Mouse (Mus musculus) urinary bladder, postnatal 14 days (tissue): Measurements from ENCODE around the gene Ltbp1.
A peak's percentile ranks its signal among the peaks of the same experiment; 100 is the strongest.

Experiments
- DNase-seq: peaks from one replicate; pipeline ENCODE4 v3.0.0; 2021; ENCODE audit warnings: low spot score

Gene Ltbp1

DNA sequence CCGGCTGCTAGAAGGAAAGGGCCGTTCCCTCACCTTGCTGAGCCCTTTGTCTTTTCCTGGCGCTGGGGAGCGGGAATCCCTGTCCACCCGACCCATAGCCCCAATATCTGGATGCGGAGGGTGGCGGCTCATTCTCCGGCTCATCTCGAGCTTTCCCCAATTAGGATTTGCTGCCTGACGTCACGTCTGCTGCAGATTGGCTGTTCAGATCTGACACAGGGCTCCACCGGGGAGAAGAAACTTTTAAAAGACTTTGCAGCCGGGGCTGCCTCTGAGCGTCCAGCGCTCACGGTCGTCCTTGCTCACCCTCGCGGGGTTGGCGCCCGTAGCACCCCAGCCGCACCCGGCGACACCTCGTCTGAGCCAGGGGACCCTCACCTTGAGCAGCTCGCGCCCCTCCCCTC lies at the start of gene Ltbp1:
Gene Ltbp1, plus strand, starts transcription at position 288 of the 404 bp plus-strand sequence.
- peak; percentile 72 for DNase-seq

DNA sequence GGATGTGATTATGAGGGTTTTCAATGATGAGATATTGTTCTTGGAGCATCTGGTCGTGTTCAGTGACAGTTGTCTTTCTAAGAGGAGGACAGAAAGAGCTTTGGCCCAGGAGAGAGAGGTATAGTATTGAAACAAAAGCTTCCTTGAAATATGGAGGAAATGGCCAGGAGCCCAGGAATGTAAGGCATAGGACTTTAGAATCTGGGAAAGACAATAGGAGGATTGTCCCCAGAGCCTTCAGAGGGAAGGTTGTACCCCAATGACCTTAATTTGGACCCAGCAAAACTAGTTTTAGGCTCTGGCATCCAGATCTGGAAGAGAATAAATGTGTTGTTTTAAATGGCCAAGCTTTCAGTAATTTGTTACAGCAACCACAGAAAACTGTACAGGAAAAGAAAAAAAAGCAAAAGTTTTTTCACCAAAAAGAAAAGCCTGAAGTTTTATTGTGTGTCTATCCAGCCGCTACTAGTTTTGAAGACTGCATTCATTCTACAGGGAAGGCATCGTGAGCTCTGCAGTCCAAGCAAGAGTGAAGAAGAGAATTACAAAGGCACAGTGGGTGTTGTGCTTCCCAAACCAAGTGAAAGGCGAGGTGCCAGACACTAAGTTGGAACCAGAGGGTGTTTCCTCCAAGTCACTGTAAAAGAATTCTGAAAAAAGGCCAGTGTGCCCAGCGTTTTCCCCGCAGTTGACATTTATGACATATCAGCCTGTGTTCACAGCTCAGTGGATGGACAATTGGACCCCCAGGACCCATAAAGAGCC lies 45.7 kb upstream of the Ltbp1 start:
- no peak for DNase-seq

DNA sequence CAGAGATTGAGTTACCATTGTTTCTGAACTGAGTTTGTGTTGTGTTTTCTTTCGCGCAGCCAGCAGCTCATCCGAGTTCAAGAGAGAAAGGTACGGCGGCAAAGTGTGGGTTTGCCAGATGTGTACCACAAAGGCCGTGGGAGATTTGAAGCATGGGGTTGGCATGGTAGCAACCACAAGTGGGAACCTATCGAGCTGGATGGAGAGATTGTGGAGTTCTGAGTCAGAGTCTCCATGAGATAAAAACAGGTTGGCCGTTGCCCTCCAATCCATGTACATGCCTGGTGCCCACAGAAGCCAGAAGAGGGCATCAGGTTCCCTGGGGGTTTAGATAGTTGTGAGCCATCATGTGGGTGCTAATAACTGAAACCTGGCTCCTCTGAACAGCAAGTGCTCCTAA lies 42.1 kb upstream of the Ltbp1 start:
- no peak for DNase-seq

GRCm38 (mm10) chr17:74963861-74964260 lies 41.5 kb upstream of the Ltbp1 start:
- no peak for DNase-seq

DNA sequence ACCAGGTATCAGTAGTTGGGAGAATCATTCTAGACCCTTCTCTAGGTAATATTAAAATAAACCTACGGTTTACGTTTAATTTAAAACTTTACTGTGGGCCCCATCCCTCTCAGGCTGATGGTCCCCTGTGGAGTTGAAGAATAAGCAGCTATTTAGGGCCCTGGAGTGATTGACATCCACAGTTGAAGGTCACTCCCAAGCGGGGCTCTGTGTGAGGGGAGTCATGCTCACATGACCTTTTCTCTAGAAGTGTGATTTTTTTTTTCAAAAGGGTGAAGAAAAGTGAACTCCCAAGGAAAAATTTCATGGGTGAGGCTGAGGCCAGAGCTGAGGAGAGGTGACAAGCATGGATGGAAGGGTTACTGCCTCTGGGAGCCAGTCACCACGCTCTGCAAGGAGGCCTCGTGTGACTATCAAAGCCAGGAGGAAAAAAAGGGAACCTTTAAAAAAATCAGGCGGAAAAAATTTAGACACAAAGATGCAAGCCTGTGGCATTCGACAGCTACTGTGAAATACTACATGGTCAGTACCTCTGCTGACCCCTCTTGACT lies 38.0 kb upstream of the Ltbp1 start:
- DNase-seq, result no peak

GRCm38 (mm10) chr17:74968152-74968712 lies 37.1 kb upstream of the Ltbp1 start:
- no peak for DNase-seq

- DNase-seq, result no peak
Observed at GRCm38 (mm10) chr17:74968738-74969271, 36.6 kb upstream of the Ltbp1 start.

DNA sequence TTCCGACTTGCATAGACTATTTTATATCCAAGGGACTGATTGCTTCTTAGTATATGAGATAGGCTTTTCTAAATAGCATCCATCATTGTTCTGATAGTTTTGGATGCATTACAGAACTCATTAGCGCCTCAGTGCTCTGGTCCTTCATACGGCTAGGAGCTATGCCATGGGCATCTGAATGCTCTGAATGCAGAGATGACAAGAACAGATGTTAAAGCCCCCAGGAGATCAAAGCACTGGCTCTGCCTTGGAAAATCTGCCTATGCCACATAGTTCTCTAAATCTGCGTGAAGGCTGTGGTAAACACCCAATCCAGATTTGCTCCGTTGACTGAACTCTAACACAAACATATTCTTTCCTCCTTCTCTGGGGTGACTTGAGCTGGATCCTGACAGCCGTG lies 30.2 kb upstream of the Ltbp1 start:
- no peak for DNase-seq

- no peak for DNase-seq
Observed at GRCm38 (mm10) chr17:74976167-74976985, 29.0 kb upstream of the Ltbp1 start.

- DNase-seq, result no peak
Observed at GRCm38 (mm10) chr17:74979767-74980166, 25.6 kb upstream of the Ltbp1 start.

GRCm38 (mm10) chr17:74981703-74982102 lies 23.7 kb upstream of the Ltbp1 start:
- no peak for DNase-seq

DNA sequence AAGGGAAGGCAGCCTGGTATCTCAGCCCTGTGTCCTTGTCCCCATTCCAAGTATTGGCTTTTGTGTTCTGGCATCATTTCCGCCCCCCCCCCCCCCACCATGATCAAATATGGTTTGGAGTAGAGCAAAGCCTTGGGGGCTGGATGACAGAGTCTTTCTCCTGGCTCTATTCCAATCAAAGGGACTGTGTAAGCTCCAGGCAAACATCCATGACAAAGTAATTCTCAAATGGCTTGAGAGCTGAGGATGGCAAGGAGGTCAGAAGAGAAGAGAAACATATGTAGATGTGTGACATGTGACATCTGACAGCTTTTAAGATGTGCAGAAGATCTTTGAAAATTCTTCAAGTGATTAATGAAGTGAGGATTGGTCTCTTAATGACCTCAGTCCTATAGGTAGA lies 22.5 kb upstream of the Ltbp1 start:
- no peak for DNase-seq

GRCm38 (mm10) chr17:74984071-74984470 lies 21.3 kb upstream of the Ltbp1 start:
- DNase-seq, result no peak

GRCm38 (mm10) chr17:74984681-74985080 lies 20.7 kb upstream of the Ltbp1 start:
- no peak for DNase-seq

GRCm38 (mm10) chr17:74987067-74987466 lies 18.3 kb upstream of the Ltbp1 start:
- DNase-seq, result no peak

DNA sequence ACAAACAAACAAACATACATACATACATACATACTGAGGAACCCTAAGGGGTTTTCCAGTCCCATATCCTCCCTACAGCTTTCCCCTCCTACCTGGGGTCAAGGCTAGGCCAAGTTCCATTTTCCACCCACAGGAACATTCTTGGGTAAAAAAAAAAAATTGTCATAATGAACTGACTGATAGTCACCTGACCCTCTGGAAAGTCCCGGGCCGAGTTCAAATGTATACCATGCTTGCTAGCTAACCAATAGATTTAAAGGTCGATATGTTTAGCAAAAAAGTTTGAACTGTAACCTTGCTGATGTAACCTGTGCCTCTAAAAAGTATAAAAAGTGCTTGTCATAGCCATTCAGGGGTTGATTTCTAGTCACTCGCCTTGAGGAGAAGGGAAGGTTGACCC lies 15.7 kb upstream of the Ltbp1 start:
- DNase-seq, result no peak

DNA sequence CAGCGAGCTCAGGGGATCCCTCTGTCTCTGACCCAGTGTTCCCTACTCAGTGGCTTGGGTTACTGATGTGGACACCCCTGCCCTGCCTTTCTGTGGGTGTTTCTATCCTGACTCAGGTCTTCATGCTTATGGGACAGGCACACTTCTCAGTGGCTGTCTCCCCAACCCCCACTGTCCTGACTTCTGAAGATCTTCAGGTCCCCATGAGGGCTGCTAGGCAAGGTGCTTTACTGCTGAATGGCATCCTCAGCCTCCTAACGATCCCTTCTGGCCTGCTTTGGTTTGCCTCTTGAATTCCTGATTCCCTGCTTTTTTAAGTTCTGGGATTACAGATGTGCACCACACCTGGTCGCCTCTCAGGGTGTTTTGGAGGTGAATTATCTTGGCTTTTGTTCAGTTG lies 14.8 kb upstream of the Ltbp1 start:
- no peak for DNase-seq

DNA sequence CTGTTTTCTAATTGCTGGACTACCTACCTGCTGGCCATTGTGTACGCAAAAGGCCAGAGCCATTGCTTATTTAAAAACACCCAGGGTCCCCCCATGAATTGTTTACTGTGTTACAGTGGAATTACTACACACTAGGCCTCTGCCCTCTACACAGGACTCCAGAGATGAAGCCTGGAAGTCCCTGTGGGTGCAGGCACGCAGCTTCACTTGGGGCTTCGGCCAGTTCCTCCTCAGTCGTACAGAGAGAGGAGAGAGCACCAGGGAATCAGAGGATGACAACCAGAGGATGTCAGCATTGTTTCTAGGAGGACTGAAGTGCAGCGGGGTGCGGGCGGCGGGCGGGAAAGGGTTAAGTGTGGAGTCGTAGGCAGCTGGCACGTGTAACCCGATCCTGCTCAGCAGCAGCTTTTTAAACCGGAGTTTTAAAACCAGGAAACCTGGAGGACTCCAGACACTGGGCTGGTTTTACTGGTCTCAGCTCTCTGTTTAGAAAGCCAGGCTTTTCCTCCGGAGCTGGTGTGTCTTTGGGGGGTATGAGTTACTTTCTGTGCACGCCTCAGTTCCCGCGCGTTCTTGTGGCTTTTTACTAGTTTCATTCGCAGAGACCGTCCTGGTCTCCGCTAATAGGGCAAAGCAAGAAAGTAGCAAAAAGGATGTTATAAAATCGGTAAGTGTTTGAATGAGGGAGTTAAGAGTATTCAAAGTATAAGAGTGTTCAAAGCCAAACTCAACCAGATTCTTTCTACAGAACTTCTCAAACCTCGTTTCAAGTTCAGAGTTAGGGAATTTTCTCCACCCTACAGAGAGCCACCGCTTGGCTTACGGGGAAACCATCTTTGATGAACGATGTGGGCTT lies 11.4 kb upstream of the Ltbp1 start:
- peak; percentile 60 for DNase-seq

DNA sequence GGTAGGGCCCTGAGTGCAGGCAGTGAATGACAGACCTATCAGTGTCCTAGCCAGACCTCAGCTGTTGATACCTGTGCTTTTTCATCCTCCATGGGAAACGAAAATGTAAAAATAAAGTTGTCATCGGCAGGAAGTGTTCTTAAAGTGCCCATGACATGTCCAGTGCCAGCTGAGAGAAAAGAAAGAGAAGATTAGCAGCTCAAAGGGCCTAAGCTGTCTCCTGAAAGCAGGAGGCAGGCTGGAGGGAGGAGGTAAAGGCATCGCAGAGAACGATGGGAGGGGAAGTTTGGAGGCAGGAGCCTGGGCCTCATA lies 10.8 kb upstream of the Ltbp1 start:
- no peak for DNase-seq

DNA sequence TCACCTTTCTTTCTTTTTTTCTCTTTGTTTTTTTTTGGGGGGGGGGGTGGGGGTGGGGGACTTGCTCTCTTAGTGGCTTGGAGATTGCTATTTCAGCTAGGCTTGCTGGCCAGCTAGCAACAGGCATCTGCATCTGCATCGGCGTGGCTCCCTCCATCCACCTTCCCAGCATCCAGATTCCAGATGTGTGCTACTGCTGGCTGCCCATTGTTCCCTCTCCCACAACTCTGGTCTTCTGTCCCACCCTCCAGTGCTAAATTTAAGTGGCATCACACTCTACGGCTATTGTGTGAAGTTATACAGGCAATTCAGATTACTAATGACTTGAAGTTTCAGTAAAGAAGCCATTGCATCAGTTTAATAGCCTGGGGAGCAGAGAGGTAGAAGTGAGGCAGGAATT lies 10.1 kb upstream of the Ltbp1 start:
- DNase-seq, result no peak

DNA sequence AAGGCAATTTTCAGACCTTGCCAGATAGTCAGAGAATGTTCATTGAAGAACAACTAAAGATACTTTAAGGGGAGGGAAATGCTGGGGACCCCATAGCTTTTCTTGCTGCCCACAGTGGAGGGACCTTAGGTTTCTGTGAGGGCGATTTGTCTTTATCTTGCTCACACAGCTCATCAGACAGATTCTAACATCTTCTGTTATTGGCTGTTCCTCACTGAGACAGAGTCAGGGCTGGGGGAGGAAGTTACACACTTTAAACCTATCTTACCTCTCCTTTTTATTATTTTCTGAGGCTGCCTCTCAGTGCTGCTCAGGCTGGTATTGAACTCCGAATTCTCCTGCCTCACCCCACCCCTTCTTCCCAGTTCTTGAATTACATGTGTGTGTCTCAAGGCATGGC lies 5.3 kb upstream of the Ltbp1 start:
- no peak for DNase-seq

GRCm38 (mm10) chr17:75004820-75005219 lies 548 bp upstream of the Ltbp1 start:
- peak; percentile 83 for DNase-seq
